Mouse (Mus musculus) mature B cell (primary cell): ENCODE measurements around the gene Ffar3.

Source experiments
- in situ Hi-C: fragments of 300-500 bp; cut with MboI; formaldehyde crosslinking; loops from 2 replicates; pipeline ENCODE4 v1.14.3; 2019

The Ffar3 gene

DNA sequence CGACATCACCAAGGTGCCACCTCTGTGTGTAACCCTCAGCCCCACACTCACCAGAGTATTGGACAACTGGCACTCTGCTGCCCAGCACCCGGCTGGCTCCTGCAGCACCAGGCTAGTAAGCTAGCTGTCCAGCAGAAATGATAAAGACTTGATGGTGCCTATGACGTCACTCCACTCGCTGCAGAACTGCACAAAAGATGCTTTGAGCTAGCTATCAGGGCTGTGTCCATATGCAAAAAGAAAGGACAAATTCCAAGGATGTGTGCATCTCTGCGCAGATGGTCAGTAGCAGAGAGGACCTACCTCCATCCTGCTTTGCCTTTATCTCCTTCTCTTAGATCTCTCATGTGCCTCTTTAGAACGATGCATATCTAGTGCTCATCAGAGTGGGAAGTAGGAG, at the start of gene Ffar3:
Ffar3 (minus strand) TSS at position 101 of the 400 bp plus-strand sequence.
- in situ Hi-C loops: no loop called here

- in situ Hi-C loops: loop anchor here (5.0 kb wide), 1 partner anchor 87 kb away; no protein-coding TSS in a partner anchor
Measured at GRCm38 (mm10) chr7:30904042-30904441, 48.1 kb upstream of the Ffar3 start.

DNA sequence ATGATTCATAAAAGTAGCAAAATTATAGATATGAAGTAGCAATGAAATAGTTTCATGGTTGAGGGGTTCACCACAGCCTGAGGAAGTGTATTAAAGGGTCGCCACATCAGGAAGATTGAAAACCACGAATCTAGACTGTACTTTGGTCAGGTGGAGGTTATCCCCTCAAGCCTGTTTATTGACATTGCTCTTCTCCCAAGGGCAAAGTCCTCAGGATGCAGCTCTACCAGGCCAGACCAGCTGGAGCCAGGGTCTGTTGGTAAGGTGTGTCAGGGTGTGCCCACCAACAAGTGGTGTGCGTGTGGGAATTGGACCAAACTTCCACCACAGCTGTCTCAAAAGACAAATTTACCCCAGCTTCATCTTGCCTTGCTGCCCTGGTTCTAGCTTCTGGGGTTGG, 39.2 kb upstream of the Ffar3 start:
- in situ Hi-C loops: no loop called here

GRCm38 (mm10) chr7:30892515-30892914, 36.5 kb upstream of the Ffar3 start:
- in situ Hi-C loops: no loop called here

- in situ Hi-C loops: no loop called here
Measured at GRCm38 (mm10) chr7:30891746-30892145, 35.8 kb upstream of the Ffar3 start.

- in situ Hi-C loops: no loop called here
Measured at GRCm38 (mm10) chr7:30890681-30891080, 34.7 kb upstream of the Ffar3 start.

DNA sequence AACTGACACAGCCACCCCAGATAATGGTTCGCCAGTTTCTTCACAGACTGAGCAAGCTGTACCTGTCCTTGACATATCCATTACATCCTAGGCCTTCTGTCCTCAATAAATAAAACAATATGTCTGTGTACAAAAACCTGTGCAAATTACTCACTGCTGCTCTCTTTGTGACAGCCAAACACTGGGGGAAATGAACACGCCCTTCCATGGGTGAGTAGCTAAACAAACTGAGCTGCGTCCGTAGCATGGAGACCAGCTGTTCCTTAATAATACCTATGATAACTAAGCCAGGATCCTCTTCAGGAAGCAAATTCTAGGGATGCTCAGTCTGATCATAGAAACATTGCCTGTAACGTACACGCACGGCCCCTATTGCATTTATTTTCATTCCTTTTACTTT, 32.8 kb upstream of the Ffar3 start:
- in situ Hi-C loops: no loop called here

GRCm38 (mm10) chr7:30887568-30888188, 31.7 kb upstream of the Ffar3 start:
- in situ Hi-C loops: no loop called here

DNA sequence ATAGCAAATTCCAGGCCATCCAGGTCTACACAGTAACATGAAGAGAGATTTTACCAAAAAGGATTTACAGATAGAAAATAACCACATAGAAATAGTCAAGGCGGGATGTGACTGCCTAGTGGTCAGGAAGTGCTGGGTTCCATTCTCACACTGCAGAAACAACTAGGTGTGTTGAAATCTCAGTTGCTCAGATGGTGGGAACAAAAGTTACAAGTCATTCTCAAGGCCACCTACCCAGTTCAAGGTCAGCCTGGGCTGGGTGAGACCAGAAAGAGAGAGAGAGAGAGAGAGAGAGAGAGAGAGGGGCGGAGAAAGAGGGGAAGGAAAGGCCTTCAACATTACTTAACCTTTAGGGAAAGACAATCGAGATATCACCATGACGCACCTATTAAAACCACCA, 30.9 kb upstream of the Ffar3 start:
- in situ Hi-C loops: no loop called here

GRCm38 (mm10) chr7:30884047-30884446, 28.1 kb upstream of the Ffar3 start:
- in situ Hi-C loops: no loop called here

DNA sequence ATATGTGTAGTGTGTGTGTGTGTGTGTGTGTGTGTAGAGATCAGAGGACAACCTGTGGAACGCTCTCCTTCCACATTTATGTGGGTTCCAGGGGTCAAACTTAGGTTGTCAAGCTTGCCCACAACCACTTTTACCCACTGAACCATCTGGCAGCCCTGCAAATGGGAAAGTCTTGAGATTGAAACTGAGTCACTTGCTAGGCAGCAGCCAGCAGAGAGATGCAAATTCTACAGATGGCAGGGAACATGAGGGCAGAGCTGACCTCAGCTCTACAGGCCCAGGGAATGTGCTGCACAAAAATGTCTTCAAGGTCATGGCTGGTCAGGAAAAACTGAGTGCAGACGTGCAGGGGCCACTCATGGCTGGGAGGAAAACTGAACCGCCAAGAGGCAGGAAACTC, 25.4 kb upstream of the Ffar3 start:
- in situ Hi-C loops: no loop called here

DNA sequence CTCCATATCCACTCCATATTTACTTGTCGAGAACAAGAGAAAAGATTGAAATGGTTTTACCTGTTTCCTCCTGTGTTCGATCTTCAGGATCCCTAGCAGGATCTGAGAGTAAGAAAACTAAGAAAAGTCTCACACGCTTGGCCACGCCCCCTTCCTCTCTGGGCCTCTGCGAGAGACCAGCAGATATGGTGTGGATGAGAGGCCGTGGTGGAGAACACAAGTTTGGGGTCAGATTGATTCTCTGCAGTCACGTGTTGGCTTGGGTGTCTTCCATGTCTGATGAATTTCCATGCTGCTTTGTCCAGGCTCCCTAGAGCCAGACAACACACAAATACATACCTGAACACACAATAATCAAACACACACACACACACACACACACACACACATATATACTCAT, 24.2 kb upstream of the Ffar3 start, which contains the start of gene Cd22:
Cd22 (minus strand) TSS at position 167 of the 400 bp plus-strand sequence.
- in situ Hi-C loops: no loop called here

DNA sequence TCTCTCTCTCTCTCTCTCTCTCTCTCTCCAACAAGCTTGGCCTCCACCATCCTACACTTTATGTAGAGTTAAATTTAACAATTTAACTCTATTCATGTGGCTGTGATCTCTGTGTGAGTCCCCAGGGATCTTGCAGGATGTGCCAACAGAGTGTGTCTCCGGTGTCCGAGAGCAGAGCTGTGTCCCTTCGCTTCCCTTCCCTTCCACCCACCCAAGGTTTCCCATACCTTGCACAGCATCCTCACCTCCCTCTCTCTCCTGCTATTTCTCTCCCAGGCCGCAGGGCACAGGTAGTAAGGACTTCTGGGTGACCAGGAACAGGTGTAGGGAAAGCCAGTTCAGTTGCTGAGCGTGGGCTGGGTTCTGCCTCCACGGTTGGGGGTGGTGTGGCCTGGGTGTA, 23.0 kb upstream of the Ffar3 start:
- in situ Hi-C loops: no loop called here

- in situ Hi-C loops: no loop called here
Measured at GRCm38 (mm10) chr7:30873083-30873482, 17.1 kb upstream of the Ffar3 start.

- in situ Hi-C loops: no loop called here
Measured at GRCm38 (mm10) chr7:30863386-30863785, 7.4 kb upstream of the Ffar3 start.

DNA sequence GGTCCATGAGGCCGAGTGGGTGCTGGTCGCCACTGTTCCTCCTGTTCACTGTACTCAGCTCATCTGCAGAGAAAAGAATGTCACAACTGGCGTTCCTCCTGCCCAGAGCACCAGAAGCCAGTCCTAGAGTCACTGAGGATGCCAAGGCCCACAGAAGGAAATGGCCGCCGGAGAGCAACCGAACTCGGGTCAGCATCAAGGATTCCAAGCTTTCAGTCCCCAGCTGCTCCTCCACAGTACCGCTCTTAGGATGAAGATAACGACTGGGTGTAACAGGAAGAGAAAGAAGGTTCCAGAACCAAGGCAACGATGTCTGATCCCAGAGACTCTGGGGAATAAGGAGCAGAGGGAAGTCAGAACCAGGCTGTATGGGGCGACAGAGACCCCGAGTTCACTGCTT, 5.5 kb upstream of the Ffar3 start, which contains the start of gene Ffar1:
Ffar1 (minus strand) TSS at position 101 of the 400 bp plus-strand sequence.
- in situ Hi-C loops: no loop called here

- in situ Hi-C loops: no loop called here
Measured at GRCm38 (mm10) chr7:30859635-30860402, 3.8 kb upstream of the Ffar3 start.

GRCm38 (mm10) chr7:30859290-30859634, 3.3 kb upstream of the Ffar3 start:
- in situ Hi-C loops: no loop called here

DNA sequence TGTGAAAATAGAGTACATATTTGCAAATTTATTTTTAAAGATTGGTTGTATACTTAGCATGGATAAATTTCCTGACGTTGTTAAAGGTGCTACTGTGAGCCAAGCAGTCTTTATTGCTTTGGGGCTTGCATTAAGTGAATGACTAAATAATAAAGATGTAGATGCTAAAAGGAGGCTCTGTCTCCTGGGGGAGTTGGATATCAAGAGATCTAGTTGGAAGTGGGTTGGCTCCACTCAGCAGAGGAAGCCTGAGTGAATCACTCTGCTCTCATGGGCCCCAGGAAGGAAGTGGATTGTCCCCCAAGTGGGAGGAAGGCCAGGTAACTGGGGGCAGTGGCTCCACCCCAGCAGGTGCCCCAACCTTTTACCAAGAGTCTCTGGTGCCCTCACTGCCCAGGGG, 1.8 kb upstream of the Ffar3 start:
- in situ Hi-C loops: no loop called here

DNA sequence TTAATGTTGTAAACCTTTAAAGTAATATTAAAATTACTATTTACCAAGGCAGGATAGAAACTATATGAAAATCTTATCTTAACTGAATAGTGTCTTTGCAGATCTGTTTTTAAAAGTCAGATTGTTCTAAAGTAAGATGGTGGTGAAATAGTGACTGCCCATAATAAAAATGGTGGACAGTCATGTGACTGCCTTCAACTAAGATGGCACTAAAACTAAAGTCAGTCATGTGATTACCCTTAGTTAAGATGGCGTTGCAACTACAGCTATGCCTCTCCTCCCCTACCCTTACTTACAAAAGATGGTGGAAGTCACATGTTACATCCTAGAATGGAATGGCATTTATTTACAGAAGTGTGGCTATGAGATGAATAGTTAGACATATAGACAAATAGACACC, 4.6 kb downstream of the Ffar3 start:
- in situ Hi-C loops: no loop called here

GRCm38 (mm10) chr7:30847934-30848333, 8.0 kb downstream of the Ffar3 start:
- in situ Hi-C loops: no loop called here

- in situ Hi-C loops: no loop called here
Measured at GRCm38 (mm10) chr7:30847386-30847785, 8.6 kb downstream of the Ffar3 start.

DNA sequence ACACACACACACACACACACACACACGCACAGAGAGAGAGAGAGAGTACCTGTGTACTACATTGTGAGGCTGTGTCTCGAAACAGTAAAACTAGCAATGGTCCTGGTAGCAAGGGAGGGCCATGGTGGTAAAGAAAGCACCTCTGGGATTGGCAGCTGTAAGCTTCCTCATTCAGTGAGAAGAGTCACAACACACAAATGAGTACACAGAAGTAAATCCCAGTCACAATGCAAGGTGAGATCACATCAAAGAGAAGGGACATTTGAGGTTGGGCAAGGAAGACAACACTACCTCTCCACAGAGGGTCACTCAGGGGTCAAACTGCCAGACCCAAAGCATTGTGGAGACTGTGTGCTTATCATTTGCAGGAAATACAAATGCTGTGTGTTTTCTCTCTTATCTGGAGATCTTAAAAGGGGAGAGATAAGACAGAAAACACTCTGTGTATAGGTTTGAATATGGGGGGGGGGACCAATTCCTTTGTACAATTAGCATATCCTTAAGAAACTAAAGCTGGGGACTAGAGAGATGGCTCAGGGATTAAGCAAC, 9.4 kb downstream of the Ffar3 start:
- in situ Hi-C loops: no loop called here
